Mouse (Mus musculus): ENCODE measurements around the gene Fyco1. TPM values are rescaled to one million over a fixed set of nuclear protein-coding genes. Genes with fewer than 3 reads are reported as not detected.

Fyco1 gene
- total RNA-seq (2023) = 10 to 100 TPM; 64.5 to 65.1 TPM

GRCm38 (mm10) chr9:123851713-123852448 is at the start of gene Fyco1:
Fyco1 (minus strand) TSS chr9:123851899.

GRCm38 (mm10) chr9:123861929-123862328 is 10.2 kb upstream of the Fyco1 start, which contains the start of gene Xcr1:
Xcr1 (minus strand) TSS chr9:123862029.

GRCm38 (mm10) chr9:123806267-123806666 is 45.4 kb downstream of the Fyco1 start, which contains the start of gene Cxcr6:
Cxcr6 (plus strand) TSS chr9:123806475.

Other genes starting within 250 kb of the Fyco1 start
- not detected for gene Slc6a20b, start 219.3 kb downstream of the Fyco1 start, total RNA-seq (2023)
- gene Ccr9, start 173.5 kb downstream of the Fyco1 start, total RNA-seq (2023) = 10 to 100 TPM; 48.5 to 76.8 TPM
- gene Slc6a20a, start 173.0 kb downstream of the Fyco1 start, total RNA-seq (2023) = not detected
- 10 to 100 TPM; 52.7 to 56.2 TPM for gene Lztfl1, start 134.2 kb downstream of the Fyco1 start, total RNA-seq (2023)
- 10 to 100 TPM; 27.5 to 42.1 TPM for gene Cxcr6, start 45.4 kb downstream of the Fyco1 start, total RNA-seq (2023)
- gene Xcr1, start 10.1 kb upstream of the Fyco1 start, total RNA-seq (2023) = not detected
- under 1 TPM in 1 of 2 experiments, not detected in 1; 0.17 TPM for gene Ccr1, start 116.8 kb upstream of the Fyco1 start, total RNA-seq (2023)
- not detected for gene Ccr1l1, start 126.5 kb upstream of the Fyco1 start, total RNA-seq (2023)
- gene Ccr3, start 170.1 kb upstream of the Fyco1 start, total RNA-seq (2023) = under 1 TPM; 0.33 to 0.87 TPM